Mouse (Mus musculus) ES-E14 (cell line): ENCODE data around the gene Fcor. TPM values are rescaled to one million over a fixed set of nuclear protein-coding genes. Genes with fewer than 3 reads are reported as not detected.

Source experiments
- DNase-seq: peaks from one replicate; pipeline ENCODE4 v3.0.0-alpha.2; 2013; ENCODE audit warnings: low read depth, low spot score
- H3K27ac ChIP-seq: 2 replicates; pipeline ENCODE4 v1.5.1; 2012; ENCODE audit warnings: low read depth, mild to moderate bottlenecking, low read length, moderate library complexity, mixed read lengths; ENCODE audit not compliant: poor library complexity, insufficient read depth, severe bottlenecking
- H3K36me3 ChIP-seq: 2 replicates; pipeline ENCODE4 v1.6.1; 2012; ENCODE audit warnings: mild to moderate bottlenecking, low read length, moderate library complexity, mixed read lengths; ENCODE audit not compliant: control insufficient read depth, poor library complexity, insufficient read depth, severe bottlenecking
- H3K4me1 ChIP-seq, 2 experiments: fragments of 150-350 bp in 1 of 2; sonication (generic) in 1 of 2; 2 replicates each; pipeline ENCODE4 v1.6.1; 2012; ENCODE audit warnings: low read length in 2 of 2, mild to moderate bottlenecking in 1 of 2, mixed read lengths in 1 of 2; ENCODE audit not compliant: control insufficient read depth in 2 of 2, insufficient read depth in 2 of 2, poor library complexity in 1 of 2
- H3K4me3 ChIP-seq, 2 experiments: fragments of 150-350 bp in 1 of 2; sonication (generic) in 1 of 2; 2 replicates each; pipeline ENCODE4 v1.5.1; 2012; ENCODE audit warnings: low read length in 2 of 2, low read depth in 1 of 2, mild to moderate bottlenecking in 1 of 2, mixed read lengths in 1 of 2; ENCODE audit not compliant: insufficient read depth in 1 of 2, poor library complexity in 1 of 2, severe bottlenecking in 1 of 2
- H3K9ac ChIP-seq: 2 replicates; pipeline ENCODE4 v1.6.1; 2012; ENCODE audit warnings: low read depth, mild to moderate bottlenecking, low read length, mixed read lengths; ENCODE audit not compliant: poor library complexity, insufficient read depth, severe bottlenecking
- H3K9me3 ChIP-seq: fragments of 150-350 bp; sonication (generic); 2 replicates; pipeline ENCODE4 v1.6.1; 2012; ENCODE audit warnings: low read depth, mild to moderate bottlenecking, low read length; ENCODE audit not compliant: control insufficient read depth, insufficient read depth
- CHD2 ChIP-seq: IDR thresholded peaks from 2 replicates; pipeline ENCODE4 v1.6.1; 2014; ENCODE audit warnings: mild to moderate bottlenecking, low read depth, low read length, inconsistent platforms
- HCFC1 ChIP-seq: IDR thresholded peaks from 2 replicates; pipeline ENCODE4 v1.6.1; 2012; ENCODE audit warnings: low read length, inconsistent platforms, borderline replicate concordance; ENCODE audit not compliant: insufficient read depth
- MAFK ChIP-seq: IDR thresholded peaks from 2 replicates; pipeline ENCODE4 v1.6.1; 2014; ENCODE audit warnings: mild to moderate bottlenecking, low read depth, low read length, inconsistent platforms; ENCODE audit not compliant: insufficient read depth
- ZC3H11A ChIP-seq: IDR thresholded peaks from 2 replicates; pipeline ENCODE4 v1.6.1; 2012; ENCODE audit warnings: low read depth, mild to moderate bottlenecking, inconsistent platforms, low read length, borderline replicate concordance
- ZNF384 ChIP-seq: IDR thresholded peaks from 2 replicates; pipeline ENCODE4 v1.6.1; 2012; ENCODE audit warnings: low read depth, low read length, inconsistent platforms
- in situ Hi-C, 2 experiments: fragments of 600-800 bp; cut with MboI; formaldehyde crosslinking; loops; one replicate each; pipeline ENCODE4 v1.15.1; 2025; ENCODE audit warnings: low sequenced_read_pairs in 2 of 2, inconsistent platforms in 1 of 2; ENCODE audit not compliant: unreplicated experiment in 2 of 2
- total RNA-seq: library from RNA; depleted of rRNA; stranded (reverse); fragments of 300-350 nt; gene quantifications from 2 replicates; pipeline ENCODE4 v1.2.3, GENCODE M21; 2012

Gene Fcor
- total RNA-seq, 1 experiment: 11.6 TPM

DNA sequence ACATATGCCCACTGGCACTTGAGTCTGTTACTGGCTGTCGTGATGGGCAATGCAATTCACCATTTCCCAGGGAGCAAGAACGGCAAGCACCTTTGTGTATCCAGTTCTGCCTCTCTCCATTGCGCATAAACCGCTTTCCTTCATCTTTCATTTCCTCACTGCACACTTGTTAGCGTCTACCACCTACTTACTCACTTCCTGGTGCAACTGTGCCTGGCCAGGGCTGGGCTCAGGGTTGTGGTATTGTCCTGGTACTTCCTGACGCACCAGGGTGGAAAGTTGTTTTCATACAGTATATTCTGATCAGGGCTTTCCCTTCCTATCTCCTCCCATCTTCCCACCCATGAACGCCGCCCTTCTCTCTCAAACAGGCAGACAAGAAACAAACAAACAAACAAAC is 11.3 kb downstream of the Fcor start:
- DNase-seq: no peak
- no peaks in the 10 kb centered on the region for H3K36me3 ChIP-seq
- H3K27ac ChIP-seq: no peak overlapping the region
- TF ChIP-seq MAFK (no peak), CHD2 (no peak), HCFC1 (no peak), ZC3H11A (no peak), ZNF384 (no peak)
- H3K9me3 ChIP-seq: no peaks in the 10 kb centered on the region
- in situ Hi-C loops: no loop called here
- H3K9ac ChIP-seq: no peak overlapping the region
- peaks cover 0 to 4% of the 10 kb centered on the region in 2 experiments; a peak in 1 of 4 replicates for H3K4me1 ChIP-seq
- H3K4me3 ChIP-seq: no peak overlapping the region

DNA sequence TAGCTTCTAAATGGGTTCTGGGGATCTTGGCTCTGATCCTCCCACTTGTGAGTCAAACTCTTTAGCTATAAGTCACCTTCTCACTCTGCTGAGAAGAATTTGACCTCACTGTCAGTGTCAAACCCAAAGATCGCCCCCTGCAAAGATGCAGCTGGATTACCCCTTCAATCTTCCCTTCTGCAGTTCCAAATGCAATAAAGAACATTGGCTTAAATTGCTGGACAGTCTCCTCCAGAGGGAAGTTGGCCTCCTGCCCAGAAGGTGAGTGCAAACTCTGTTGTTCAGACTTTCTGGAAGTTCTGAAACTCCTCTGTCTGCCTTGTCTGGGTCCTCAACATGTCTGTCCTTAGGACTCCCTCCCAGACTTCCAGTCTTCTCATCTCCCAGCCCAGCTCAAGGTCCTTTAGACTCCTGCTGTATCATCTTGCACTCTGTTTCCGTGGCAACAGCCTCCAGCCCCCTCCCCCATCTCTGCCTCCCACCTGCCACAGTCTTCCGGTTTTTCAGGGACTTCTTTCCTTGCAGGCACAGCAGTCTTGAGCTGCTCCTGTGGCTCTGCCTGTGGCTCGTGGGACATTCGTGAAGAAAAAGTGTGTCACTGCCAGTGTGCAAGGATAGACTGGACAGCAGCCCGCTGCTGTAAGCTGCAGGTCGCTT is 15.3 kb downstream of the Fcor start:
- TF ChIP-seq HCFC1 (no peak), ZNF384 (no peak), ZC3H11A (no peak), MAFK (no peak), CHD2 (no peak)
- H3K9me3 ChIP-seq: no peaks in the 10 kb centered on the region
- no peak for DNase-seq
- H3K36me3 ChIP-seq: no peaks in the 10 kb centered on the region
- in situ Hi-C loops: no loop called here
- no peak overlapping the region for H3K4me3 ChIP-seq
- H3K27ac ChIP-seq: no peak overlapping the region
- peaks cover 0 to 5% of the 10 kb centered on the region in 2 experiments; a peak in 1 of 4 replicates for H3K4me1 ChIP-seq
- H3K9ac ChIP-seq: no peak overlapping the region

DNA sequence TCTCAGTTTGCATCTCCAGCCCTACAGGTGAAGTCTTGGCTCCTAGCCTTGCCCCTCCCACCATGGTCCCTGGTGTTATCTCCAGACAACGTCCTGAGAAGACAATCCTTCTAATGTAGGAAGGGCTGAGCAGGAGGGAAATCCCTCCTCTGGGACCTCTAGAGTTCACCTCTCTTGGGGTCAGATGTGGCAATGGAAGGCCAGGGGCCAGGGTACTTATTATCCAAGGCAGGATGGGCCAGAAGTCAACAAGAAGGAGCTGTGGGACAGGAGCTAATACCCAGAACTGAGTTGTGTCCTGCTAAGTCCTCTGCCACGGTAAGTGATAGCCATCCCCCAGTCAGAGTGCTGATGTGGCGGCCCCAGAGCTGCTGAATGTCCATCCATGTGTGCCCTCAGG is 16.6 kb downstream of the Fcor start, which contains the start of gene Retn:
Gene Retn (plus strand): TSS at position 245 of the 400 bp plus-strand sequence.
- peaks cover 0 to 5% of the 10 kb centered on the region in 2 experiments; a peak in 1 of 4 replicates for H3K4me1 ChIP-seq
- H3K4me3 ChIP-seq: no peak within 1 kb of the TSS
- TF ChIP-seq HCFC1 (no peak), ZNF384 (no peak), CHD2 (no peak), ZC3H11A (no peak), MAFK (no peak)
- H3K9ac ChIP-seq: no peak within 1 kb of the TSS
- no peak within 1 kb of the TSS for H3K27ac ChIP-seq
- H3K36me3 ChIP-seq: no peaks in the 10 kb centered on the region
- no peaks in the 10 kb centered on the region for H3K9me3 ChIP-seq
- in situ Hi-C loops: no loop called here
- DNase-seq: no peak

DNA sequence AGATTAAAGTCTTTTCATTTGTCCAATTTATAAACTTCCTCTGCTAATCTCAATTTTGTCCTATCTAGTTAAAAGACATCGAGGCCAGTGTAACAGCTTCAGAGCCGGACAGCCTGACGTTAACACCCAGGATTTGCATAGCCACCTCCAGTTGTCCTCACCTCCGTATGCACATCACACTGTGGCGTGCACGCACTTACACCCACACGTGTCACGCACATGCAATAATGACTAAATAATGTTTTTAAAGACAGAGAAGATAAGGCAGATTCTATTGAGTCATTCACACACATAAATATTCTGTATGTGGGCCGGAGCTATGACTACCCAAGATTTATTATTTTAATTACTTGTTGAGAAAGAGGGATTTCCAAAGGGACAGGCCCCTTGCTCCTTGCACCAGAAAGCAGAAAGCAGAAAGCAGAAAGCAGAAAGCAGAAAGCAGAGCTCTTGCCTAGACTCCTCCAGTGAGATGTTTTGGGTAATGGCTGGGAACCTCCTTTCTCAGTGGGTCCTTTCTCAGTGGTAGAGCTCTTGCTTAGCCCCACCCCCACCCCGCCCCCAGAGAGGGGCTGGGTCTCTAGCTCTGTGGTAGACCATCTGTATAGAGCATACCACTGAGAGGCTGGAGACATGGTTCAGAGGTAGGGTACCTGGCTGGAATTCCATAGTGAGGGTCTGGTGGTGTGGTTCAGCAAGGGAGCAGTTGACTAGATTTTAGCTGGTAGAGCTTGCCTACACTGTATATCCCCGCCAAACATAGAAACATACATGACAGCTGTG is 17.2 kb downstream of the Fcor start:
- Histone ChIP-seq H3K4me1 (peaks cover 0 to 5% of the 10 kb centered on the region in 2 experiments; a peak in 1 of 4 replicates), H3K27ac (no peak overlapping the region), H3K9me3 (no peaks in the 10 kb centered on the region), H3K9ac (no peak overlapping the region), H3K36me3 (no peaks in the 10 kb centered on the region), H3K4me3 (no peak overlapping the region)
- in situ Hi-C loops: no loop called here
- TF ChIP-seq ZNF384 (no peak), HCFC1 (no peak), MAFK (no peak), CHD2 (no peak), ZC3H11A (no peak)
- no peak for DNase-seq
